Mouse (Mus musculus) liver, postnatal 0 days (tissue): ENCODE results near the gene Trappc10.

Experiments used
- CTCF ChIP-seq: sonication (generic); IDR thresholded peaks from 2 replicates; pipeline ENCODE4 v1.5.1; 2016; ENCODE audit warnings: antibody characterized with exemption, low read depth
- EP300 ChIP-seq: IDR thresholded peaks from 2 replicates; pipeline ENCODE4 v1.6.1; 2016; ENCODE audit warnings: antibody characterized with exemption, low read depth, mild to moderate bottlenecking

- TF ChIP-seq CTCF (no peak), EP300 (no peak)
Observed at GRCm38 (mm10) chr10:78232301-78232980, 12.0 kb downstream of the Trappc10 start.
